Mouse (Mus musculus): Measurements from ENCODE around the gene Elovl6.
A peak's percentile ranks its signal among the peaks of the same experiment; 100 is the strongest.

Gene Elovl6

DNA sequence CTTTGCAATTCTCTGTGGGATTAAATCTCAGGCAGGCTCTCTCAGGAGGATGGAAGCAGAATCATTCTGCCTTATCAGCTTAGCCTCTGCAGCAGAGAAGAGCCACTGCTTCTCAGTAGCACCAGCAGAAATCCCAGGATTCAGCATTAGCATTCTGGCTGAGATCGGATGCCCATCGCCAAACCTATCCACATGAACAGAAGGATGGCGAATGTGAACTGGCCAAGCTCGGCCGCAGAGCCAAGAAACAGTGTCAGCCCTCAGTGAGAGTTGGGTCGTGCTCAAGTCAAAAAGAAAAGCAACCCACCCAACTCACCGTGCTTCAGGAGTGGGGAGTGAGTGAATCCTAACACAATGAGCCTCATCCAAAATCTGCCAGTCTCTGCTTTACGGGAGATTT is 119.6 kb downstream of the Elovl6 start:
- no peak for TF ChIP-seq GATA4 (IDR thresholded peaks at IDR 0.05; ENCODE audit: insufficient replicate concordance, low read length)

GRCm38 (mm10) chr3:129652476-129652875 is 120.3 kb downstream of the Elovl6 start:
- TF ChIP-seq GATA4 (IDR thresholded peaks at IDR 0.05; ENCODE audit: insufficient replicate concordance, low read length) = no peak

GRCm38 (mm10) chr3:129656540-129656939 is 124.4 kb downstream of the Elovl6 start:
- no peak for TF ChIP-seq GATA4 (IDR thresholded peaks at IDR 0.05; ENCODE audit: insufficient replicate concordance, low read length)

GRCm38 (mm10) chr3:129657222-129657621 is 125.1 kb downstream of the Elovl6 start:
- TF ChIP-seq GATA4 (IDR thresholded peaks at IDR 0.05; ENCODE audit: insufficient replicate concordance, low read length) = no peak

DNA sequence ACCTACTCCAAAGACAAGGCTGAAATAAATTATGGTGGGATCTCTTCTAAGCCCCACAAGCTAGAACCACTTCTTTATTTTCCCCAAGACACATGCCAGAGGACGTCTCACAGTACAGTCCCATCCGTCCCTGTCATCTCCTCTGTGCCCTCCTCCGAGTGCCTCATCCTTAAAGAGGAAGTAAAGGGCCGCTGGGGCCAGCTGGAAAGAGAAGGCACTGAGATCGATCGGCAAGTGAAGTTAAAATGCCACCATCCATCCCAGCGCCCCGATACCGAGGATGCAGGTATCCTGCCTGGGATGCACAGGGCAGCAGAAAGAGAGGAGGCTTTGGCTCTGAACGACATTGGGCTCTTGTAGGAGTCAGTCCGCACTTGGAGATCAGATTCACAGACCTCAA is 125.6 kb downstream of the Elovl6 start:
- TF ChIP-seq GATA4 (IDR thresholded peaks at IDR 0.05; ENCODE audit: insufficient replicate concordance, low read length) = no peak

GRCm38 (mm10) chr3:129658776-129659175 is 126.6 kb downstream of the Elovl6 start:
- no peak for TF ChIP-seq GATA4 (IDR thresholded peaks at IDR 0.05; ENCODE audit: insufficient replicate concordance, low read length)

DNA sequence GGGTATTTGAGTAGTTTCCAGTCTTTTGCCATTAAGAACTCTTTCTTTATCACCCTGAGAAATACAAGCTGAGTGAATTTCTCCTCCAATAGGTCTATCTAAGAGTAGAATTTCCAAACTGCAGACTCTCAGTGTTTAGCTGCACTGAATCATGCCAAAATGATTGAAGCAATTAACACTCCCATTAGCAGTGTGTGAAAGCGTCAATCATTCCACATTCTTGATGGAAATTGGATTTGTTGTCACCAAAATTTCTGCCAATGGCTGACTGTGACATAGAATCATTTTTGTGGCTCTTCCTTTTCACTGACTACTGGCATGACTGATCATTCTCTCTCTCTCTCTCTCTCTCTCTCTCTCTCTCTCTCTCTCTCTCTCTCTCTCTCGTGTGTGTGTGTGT is 131.8 kb downstream of the Elovl6 start:
- no peak for TF ChIP-seq GATA4 (IDR thresholded peaks at IDR 0.05; ENCODE audit: insufficient replicate concordance, low read length)

DNA sequence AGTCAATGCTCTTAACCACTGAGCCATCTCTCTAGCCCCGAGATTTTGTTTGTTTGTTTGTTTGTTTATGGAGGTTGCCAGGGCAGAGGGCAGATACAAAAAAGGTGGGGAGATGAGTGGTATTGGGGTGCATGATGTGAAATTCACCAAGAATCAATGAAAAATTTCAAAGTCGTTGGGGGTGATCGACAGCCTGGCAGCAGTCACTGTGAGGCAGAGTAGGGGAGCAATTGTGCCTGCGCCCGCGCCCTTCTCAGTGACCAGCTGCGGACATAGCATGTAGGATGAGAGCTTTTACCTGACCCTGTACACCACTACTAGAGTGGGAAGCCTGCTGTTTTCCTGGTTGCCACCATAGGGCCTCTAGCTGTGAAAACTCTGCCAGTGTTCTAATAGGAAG is 143.8 kb downstream of the Elovl6 start:
- TF ChIP-seq GATA4 (IDR thresholded peaks at IDR 0.05; ENCODE audit: insufficient replicate concordance, low read length) = no peak

DNA sequence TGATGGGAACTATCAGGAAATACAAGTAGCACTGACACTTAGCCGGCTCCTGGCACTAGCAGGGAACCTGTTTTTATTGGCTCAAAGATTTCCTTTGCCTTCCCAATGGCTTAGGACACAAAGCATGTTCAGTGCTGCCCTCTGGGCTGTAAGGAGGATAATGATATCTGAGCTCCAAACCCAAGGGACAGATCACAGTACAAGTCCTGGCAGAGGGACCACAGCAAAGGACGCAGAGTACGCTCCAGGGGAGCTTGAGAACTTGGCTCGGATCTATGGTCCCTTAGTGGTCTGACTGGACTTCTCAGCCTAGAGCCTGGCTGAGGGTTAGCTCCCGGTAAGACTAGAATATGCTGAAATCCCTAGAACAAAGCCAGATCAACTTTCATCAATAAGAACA is 148.1 kb downstream of the Elovl6 start:
- TF ChIP-seq GATA4 (IDR thresholded peaks at IDR 0.05; ENCODE audit: insufficient replicate concordance, low read length) = no peak

- peak; percentile 83; the same call in 1 of the 2 replicates for TF ChIP-seq GATA4 (IDR thresholded peaks at IDR 0.05; ENCODE audit: insufficient replicate concordance, low read length)
These were observed 149.7 kb downstream of the Elovl6 start for GRCm38 (mm10) chr3:129681841-129682240.

GRCm38 (mm10) chr3:129682389-129682788 is 150.2 kb downstream of the Elovl6 start:
- TF ChIP-seq GATA4 (IDR thresholded peaks at IDR 0.05; ENCODE audit: insufficient replicate concordance, low read length) = no peak

- TF ChIP-seq GATA4 (IDR thresholded peaks at IDR 0.05; ENCODE audit: insufficient replicate concordance, low read length) = peak; percentile 16; the same call in 1 of the 2 replicates
These were observed 151.0 kb downstream of the Elovl6 start for GRCm38 (mm10) chr3:129683060-129683679.

DNA sequence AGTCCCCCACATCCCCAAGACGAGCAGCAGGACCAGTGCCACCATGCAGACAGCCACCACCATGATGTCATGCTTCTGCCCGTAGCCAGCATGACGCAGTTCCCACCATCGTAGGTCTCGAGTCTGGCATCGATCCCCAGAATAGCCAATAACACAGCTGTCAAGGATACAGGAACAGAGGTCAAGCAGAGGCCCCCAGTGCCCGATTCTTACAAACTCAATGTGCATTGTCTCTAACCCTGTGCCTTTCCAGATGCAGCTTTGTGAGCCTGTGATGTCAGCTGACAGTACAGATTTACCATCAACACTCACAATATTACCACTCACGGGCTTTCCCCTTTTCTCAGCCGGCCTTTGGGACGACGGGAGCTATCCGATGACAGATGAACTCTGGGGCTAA is 154.0 kb downstream of the Elovl6 start:
- no peak for TF ChIP-seq GATA4 (IDR thresholded peaks at IDR 0.05; ENCODE audit: insufficient replicate concordance, low read length)

GRCm38 (mm10) chr3:129686698-129687333 is 154.7 kb downstream of the Elovl6 start:
- TF ChIP-seq GATA4 (IDR thresholded peaks at IDR 0.05; ENCODE audit: insufficient replicate concordance, low read length) = no peak

- TF ChIP-seq GATA4 (IDR thresholded peaks at IDR 0.05; ENCODE audit: insufficient replicate concordance, low read length) = no peak
These were observed 155.3 kb downstream of the Elovl6 start for GRCm38 (mm10) chr3:129687429-129687828.
